22 mouse cellular contexts compared by ENCODE assay signal in genomic region chr17:42887282-42887707, GRCm38 (mm10). TPM values are rescaled to one million over a fixed set of nuclear protein-coding genes. Genes with fewer than 3 reads are reported as not detected.
DNase-seq lines count a peak whose midpoint lies in the region; ATAC-seq lines count a peak whose summit lies in the region.
"Had no signal": no experiment of that assay in that cellular context is flagged by ENCODE, and none has a peak within 500 bp of the region (broad histone marks: within the 10 kb centered on the region; RNA-seq: fewer than 3 reads in every experiment).

No protein-coding gene starts in this region.

- H3K9me3 ChIP-seq in liver, embryonic 15.5 days (replicated peaks), result no peaks in the 10 kb centered on the region
- H3K9me3 ChIP-seq: limb, embryonic 15.5 days; midbrain, embryonic 12.5 days had no signal

- no peaks in the 10 kb centered on the region for H3K36me3 ChIP-seq in liver, embryonic 15.5 days (replicated peaks)
- H3K36me3 ChIP-seq: heart, embryonic 13.5 days; limb, embryonic 15.5 days; midbrain, embryonic 12.5 days had no signal

- no peak overlapping the region for H3K9ac ChIP-seq in liver, embryonic 15.5 days
- H3K9ac ChIP-seq: heart, embryonic 13.5 days; limb, embryonic 15.5 days; midbrain, embryonic 12.5 days had no signal

- peaks cover 35% of the 10 kb centered on the region for H3K4me1 ChIP-seq in liver, embryonic 15.5 days (replicated peaks)
- H3K4me1 ChIP-seq: midbrain, embryonic 12.5 days had no signal

- H3K27ac ChIP-seq in liver, embryonic 15.5 days (replicated peaks), result 0 out of 2 replicates have a peak overlapping the region, but pooled peaks have one; percentile 38
- H3K27ac ChIP-seq: heart, embryonic 13.5 days; limb, embryonic 15.5 days; midbrain, embryonic 12.5 days had no signal

- no peak for DNase-seq in liver
- DNase-seq in CD4-positive, CD25-positive, alpha-beta regulatory T cell, adult 2 months (ENCODE audit: low read depth, low spot score), result peak; percentile 42
- DNase-seq in retina, embryonic 14.5 days (ENCODE audit: low spot score), result no peak
- DNase-seq in right cerebral cortex, postnatal 14 days, result no peak
- no peak for DNase-seq in layer of hippocampus, postnatal 25 days (ENCODE audit: extremely low spot score in 1 of 2, low spot score in 1 of 2)
- DNase-seq: cerebellum, adult 2 months; heart, postnatal 36 days; kidney, adult 18-20 months; kidney, postnatal 14 days; layer of hippocampus, adult 9-11 months; lung, adult 18-20 months; right cerebral cortex, adult 18-20 months; thymus, adult 18-20 months had no signal

- WGBS in liver, embryonic 15.5 days (ENCODE audit: insufficient replicate concordance), result 39% methylated on average over 4 of the region's 4 CpGs

- no peak for ATAC-seq in liver, embryonic 15.5 days (ENCODE audit: insufficient read depth)
- ATAC-seq in granulocyte monocyte progenitor cell, adult 5-6 weeks (replicated peaks; ENCODE audit: poor library complexity, severe bottlenecking), result peak; percentile 76
- ATAC-seq in monocyte, adult 5-6 weeks (replicated peaks; ENCODE audit: insufficient number of reproducible peaks, low FRiP score, low TSS enrichment, poor library complexity, severe bottlenecking), result peak; percentile 71
- ATAC-seq: forebrain, embryonic 14.5 days; hindbrain, embryonic 16.5 days had no signal

- no peak overlapping the region for H3K4me2 ChIP-seq in liver, embryonic 15.5 days
- H3K4me2 ChIP-seq: heart, embryonic 13.5 days; limb, embryonic 15.5 days; midbrain, embryonic 12.5 days had no signal

- H3K4me3 ChIP-seq in liver, embryonic 15.5 days (replicated peaks), result no peak overlapping the region
- H3K4me3 ChIP-seq: erythroblast, embryonic 14.5 days; heart, embryonic 13.5 days; limb, embryonic 15.5 days; midbrain, embryonic 12.5 days had no signal

- H3K27me3 ChIP-seq in liver, embryonic 15.5 days, result no peaks in the 10 kb centered on the region
- H3K27me3 ChIP-seq: heart, embryonic 13.5 days; limb, embryonic 15.5 days; midbrain, embryonic 12.5 days had no signal

RNA-seq across cellular contexts. Expression of gene Cd2ap, which starts 10.8 kb away (rescaled TPM):
- polyA plus RNA-seq in liver, embryonic 15.5 days (2015; fragmentation: Nextera tagmentation; extraction: Ambion mirVana), result 7.9 and 8.5 TPM in 2 replicates
- total RNA-seq in granulocyte monocyte progenitor cell, adult 5-6 weeks (2014; fragmentation: Nextera tagmentation), result 13.4 and 14.4 TPM in 2 replicates
- total RNA-seq in granulocyte monocyte progenitor cell, adult 5-6 weeks (2017), result 10.6 and 12.1 TPM in 2 replicates
- 73.3 to 78.5 TPM (median 78.4 TPM) in 3 replicates for total RNA-seq in monocyte, adult 5-6 weeks (2017)
- total RNA-seq in layer of hippocampus, postnatal 25 days (2021), result 10 to 100 TPM; 16.0 to 23.0 TPM
